Mouse (Mus musculus) small intestine, adult 2 months (tissue): Measurements from ENCODE around the gene Stx1b.
"Not testable (repeated sequence)": the region's sequence is repeated elsewhere in the genome, so short reads cannot be mapped to it uniquely, and the experiment has no call there.

Experiments used
- CTCF ChIP-seq: fragments of 200-500 bp; IDR thresholded peaks from 2 replicates; pipeline ENCODE4 v1.5.1; 2012; ENCODE audit warnings: low read depth, mild to moderate bottlenecking, control low read depth, inconsistent platforms, low read length, moderate library complexity, mixed read lengths; ENCODE audit not compliant: insufficient replicate concordance, insufficient read length; ENCODE audit errors: extremely low read depth
- POLR2A ChIP-seq: fragments of 200-500 bp; IDR thresholded peaks from 2 replicates; pipeline ENCODE4 v1.6.1; 2012; ENCODE audit warnings: low read depth, mild to moderate bottlenecking, control low read depth, inconsistent platforms, low read length, moderate library complexity

DNA sequence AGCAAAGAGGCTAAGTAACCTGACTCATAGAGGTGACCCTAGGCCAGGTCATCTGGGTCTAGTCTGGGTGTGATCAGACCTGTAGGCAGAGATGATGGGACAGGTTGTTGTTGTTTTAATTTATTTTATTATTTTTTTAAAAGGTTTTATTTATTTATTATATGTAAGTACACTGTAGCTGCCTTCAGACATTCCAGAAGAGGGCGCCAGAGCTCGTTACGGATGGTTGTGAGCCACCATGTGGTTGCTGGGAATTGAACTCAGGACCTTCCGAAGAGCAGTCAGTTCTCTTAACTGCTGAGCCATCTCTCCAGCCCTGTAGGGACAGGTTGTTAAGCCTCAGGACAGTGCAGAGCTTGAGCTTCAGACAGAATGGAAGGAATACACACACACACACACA, 13.5 kb upstream of the Stx1b start:
- TF ChIP-seq CTCF, POLR2A: not testable (repeated sequence)
